Mouse (Mus musculus): ENCODE results near the gene Olfr412. TPM values are rescaled to one million over a fixed set of nuclear protein-coding genes. Genes with fewer than 3 reads are reported as not detected.

The Olfr412 gene
- polyA plus RNA-seq, 1 experiment from 2014 or later, result not detected

DNA sequence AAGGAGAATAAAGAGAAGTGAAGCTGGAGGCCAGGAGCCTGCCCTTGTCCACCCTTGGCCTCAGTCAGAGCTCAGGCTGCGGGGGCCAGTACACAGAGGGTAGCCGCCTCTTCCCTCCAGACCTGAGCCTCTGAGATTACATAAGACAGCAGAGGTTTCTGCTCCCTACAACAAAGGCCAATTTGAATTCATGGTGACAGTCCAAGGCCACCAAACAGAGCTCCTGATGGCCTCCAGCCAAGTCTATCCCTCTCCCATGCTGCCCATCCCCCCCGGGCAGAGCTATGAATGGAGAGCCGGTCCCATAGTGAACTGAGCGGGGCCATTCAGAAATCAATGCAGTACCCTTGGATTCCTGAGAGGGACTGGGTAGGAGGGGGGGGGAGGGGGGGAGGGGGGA lies 31.6 kb downstream of the Olfr412 start:
- WGBS, result 59% methylated on average over 5 of the region's 5 CpGs
- H3K9ac ChIP-seq, result no peak overlapping the region
- H3K36me3 ChIP-seq, result no peaks in the 10 kb centered on the region
- H3K9me3 ChIP-seq, result no peaks in the 10 kb centered on the region
- H3K4me3 ChIP-seq, result no peak overlapping the region
- H3K4me2 ChIP-seq (replicated peaks), result no peak overlapping the region
- H3K27ac ChIP-seq, result no peak overlapping the region
- peak; percentile 80 for ATAC-seq (ENCODE audit: low FRiP score, low read depth)
- H3K4me1 ChIP-seq, result peaks cover 9% of the 10 kb centered on the region
- H3K27me3 ChIP-seq (replicated peaks), result no peaks in the 10 kb centered on the region

DNA sequence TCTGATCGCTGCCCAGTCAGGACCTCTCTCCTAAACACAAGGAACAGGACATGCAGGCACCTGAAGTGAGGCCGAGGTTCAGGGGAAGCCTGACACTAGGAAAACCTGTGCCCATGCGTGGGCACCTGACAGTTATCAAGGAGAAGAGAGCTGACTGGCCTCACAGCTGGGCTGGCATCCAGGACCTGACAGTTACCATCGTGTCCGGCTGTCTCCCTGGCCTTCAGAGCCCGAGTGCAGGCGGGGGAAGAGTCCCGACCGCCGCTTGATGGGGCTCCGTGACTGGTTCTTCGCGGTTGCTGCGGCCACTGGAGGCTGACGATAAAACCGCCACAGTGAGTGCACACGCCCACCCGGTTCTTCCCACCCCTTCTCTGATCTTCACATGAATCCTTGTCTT lies 33.7 kb downstream of the Olfr412 start:
- 82% methylated on average over 18 of the region's 18 CpGs for WGBS
- no peaks in the 10 kb centered on the region for H3K27me3 ChIP-seq (replicated peaks)
- ATAC-seq (ENCODE audit: low FRiP score, low read depth), result no peak
- no peak overlapping the region for H3K9ac ChIP-seq
- H3K4me3 ChIP-seq, result no peak overlapping the region
- H3K27ac ChIP-seq, result no peak overlapping the region
- H3K9me3 ChIP-seq, result no peaks in the 10 kb centered on the region
- H3K36me3 ChIP-seq, result no peaks in the 10 kb centered on the region
- H3K4me1 ChIP-seq, result peaks cover 9% of the 10 kb centered on the region
- H3K4me2 ChIP-seq (replicated peaks), result no peak overlapping the region

DNA sequence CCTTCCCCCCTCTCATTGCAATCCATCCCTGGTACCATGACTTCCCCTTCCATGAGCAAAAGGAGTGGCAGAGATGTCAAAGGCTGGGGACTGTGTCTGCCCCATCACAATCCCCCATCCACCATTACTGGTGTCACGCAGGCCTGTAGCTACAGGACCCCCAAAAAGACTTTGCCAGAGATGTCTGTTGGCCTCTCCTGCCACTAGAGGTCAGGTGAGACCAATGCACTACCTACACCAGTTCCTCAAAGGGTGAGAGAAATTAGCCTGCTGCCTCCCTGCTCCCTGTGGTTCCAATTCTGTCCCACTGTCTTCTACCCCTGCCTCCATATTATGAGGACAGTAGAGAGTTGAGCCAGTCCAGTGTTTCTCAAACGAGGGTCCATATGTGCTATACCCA lies 40.3 kb downstream of the Olfr412 start:
- Histone ChIP-seq H3K9ac (no peak overlapping the region), H3K27ac (no peak overlapping the region), H3K4me3 (no peak overlapping the region), H3K4me2 (replicated peaks) (no peak overlapping the region), H3K36me3 (no peaks in the 10 kb centered on the region), H3K4me1 (no peaks in the 10 kb centered on the region), H3K27me3 (replicated peaks) (no peaks in the 10 kb centered on the region), H3K9me3 (no peaks in the 10 kb centered on the region)
- WGBS, result 48% methylated on average over 2 of the region's 2 CpGs
- ATAC-seq (ENCODE audit: low FRiP score, low read depth), result no peak

DNA sequence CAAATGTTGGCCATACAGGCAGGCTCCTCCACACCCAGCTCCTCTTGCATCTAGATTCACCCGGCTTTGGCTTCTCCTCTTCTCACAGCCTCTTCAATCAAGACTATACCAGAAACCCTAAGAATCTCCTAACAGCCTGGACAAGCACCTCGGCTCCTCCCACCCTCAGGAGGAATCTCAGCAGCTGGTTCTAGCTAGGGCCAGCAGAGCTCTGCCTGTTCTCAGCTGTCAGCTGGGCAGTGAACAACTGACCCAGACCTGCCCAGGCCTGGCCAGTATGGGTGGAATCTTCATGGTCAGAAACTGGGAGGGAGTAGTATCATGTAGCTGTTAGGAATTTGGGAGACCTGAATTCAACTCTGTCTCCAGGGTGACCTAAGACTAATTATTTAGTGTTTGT lies 42.3 kb downstream of the Olfr412 start:
- H3K4me3 ChIP-seq, result no peak overlapping the region
- H3K4me2 ChIP-seq (replicated peaks), result no peak overlapping the region
- ATAC-seq (ENCODE audit: low FRiP score, low read depth), result no peak
- 68% methylated on average over 2 of the region's 2 CpGs for WGBS
- H3K9ac ChIP-seq, result no peak overlapping the region
- no peaks in the 10 kb centered on the region for H3K27me3 ChIP-seq (replicated peaks)
- no peak overlapping the region for H3K27ac ChIP-seq
- H3K36me3 ChIP-seq, result no peaks in the 10 kb centered on the region
- H3K9me3 ChIP-seq, result no peaks in the 10 kb centered on the region
- peaks cover 7% of the 10 kb centered on the region for H3K4me1 ChIP-seq

DNA sequence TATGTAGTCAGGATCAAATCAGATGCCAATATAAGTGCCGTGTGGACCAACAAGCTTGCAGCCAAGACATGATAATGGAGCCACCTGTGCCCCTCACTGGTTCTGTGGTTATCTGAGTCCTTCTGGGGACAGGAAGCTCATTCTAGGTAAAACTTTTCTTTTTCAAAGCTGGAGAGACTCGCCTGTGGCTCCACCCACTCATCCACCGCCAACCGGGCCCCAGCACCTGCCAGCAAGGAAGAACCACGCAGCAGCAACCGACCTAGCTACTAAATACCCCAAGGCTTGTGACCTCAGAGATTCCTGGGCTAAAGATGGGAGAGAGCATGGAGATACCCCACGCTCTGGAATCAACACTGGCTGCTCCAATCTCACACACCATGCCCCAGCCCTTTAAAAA lies 43.3 kb downstream of the Olfr412 start:
- WGBS, result 76% methylated on average over 7 of the region's 7 CpGs
- no peaks in the 10 kb centered on the region for H3K9me3 ChIP-seq
- H3K9ac ChIP-seq, result no peak overlapping the region
- ATAC-seq (ENCODE audit: low FRiP score, low read depth), result no peak
- H3K27ac ChIP-seq, result no peak overlapping the region
- no peak overlapping the region for H3K4me3 ChIP-seq
- H3K4me2 ChIP-seq (replicated peaks), result no peak overlapping the region
- no peaks in the 10 kb centered on the region for H3K27me3 ChIP-seq (replicated peaks)
- no peaks in the 10 kb centered on the region for H3K36me3 ChIP-seq
- peaks cover 17% of the 10 kb centered on the region for H3K4me1 ChIP-seq

DNA sequence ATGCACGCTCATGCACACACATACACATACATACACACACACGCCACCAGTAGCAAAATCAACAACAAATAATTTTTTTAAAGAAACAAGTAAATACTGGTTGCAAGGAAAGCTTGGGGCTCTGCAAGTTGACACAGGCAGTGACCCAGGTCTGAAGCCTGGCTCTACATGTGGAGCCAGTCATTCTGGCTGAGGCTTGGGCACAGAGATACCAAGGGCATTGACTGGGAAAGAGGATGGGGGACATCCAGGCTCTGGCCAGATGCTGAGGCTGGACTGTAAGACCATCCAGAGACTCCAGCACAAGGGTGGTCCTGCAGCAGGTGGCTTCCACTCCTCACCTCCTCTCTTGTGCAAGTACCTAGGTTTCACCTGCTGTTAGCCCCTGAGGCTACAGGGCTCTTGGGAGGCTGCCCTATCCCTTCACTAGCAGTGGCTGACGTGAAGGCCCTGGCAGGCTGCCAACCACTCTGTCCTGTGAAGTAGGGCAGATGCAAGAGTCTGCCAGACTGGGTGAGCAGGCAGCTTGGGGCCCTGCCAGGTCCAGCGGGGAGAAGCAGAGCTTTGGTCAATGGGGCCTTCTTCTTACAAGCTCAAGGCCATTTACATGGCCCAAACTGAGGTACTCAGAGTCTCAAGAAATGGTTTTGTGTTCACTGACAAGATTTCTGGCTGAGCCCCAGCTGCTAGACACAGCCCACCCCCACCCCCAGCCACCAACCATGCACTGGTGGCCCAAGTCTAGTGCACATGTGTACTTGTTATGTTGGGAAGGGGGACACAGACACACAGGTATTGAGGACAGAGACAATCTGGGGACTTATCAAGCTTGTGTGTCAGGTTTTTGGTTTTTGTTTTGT lies 46.9 kb downstream of the Olfr412 start:
- 64% methylated on average over 4 of the region's 4 CpGs for WGBS
- no peak overlapping the region for H3K27ac ChIP-seq

DNA sequence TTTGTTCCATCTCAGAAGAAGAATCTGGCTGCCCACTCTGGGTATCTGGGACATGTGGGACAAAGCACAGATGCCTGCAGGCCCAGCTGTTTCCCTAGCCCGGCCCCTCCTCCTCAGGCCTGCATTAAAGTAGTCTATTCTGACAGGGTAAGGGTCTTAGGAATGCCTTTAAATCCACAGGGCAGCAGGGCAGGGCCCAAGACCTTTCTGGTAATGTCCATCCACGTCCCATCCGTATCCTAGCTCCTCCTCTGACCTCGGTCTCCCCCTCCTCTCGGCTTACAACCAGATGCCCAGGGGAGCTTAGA lies 47.5 kb downstream of the Olfr412 start:
- no peaks in the 10 kb centered on the region for H3K27me3 ChIP-seq (replicated peaks)
- H3K4me1 ChIP-seq, result peaks cover 25% of the 10 kb centered on the region
- no peaks in the 10 kb centered on the region for H3K36me3 ChIP-seq
- WGBS, result 73% methylated on average over 5 of the region's 5 CpGs
- H3K4me2 ChIP-seq (replicated peaks), result no peak overlapping the region
- H3K27ac ChIP-seq, result peak overlapping the region; percentile 22; the same call in 1 of the 2 replicates
- no peak overlapping the region for H3K4me3 ChIP-seq
- no peak overlapping the region for H3K9ac ChIP-seq
- no peaks in the 10 kb centered on the region for H3K9me3 ChIP-seq
- ATAC-seq (ENCODE audit: low FRiP score, low read depth), result peak; percentile 45; the same call in 1 of the 2 replicates

More for the DNA sequence above, 46.9 kb downstream of the Olfr412 start:
- peak; percentile 85 for ATAC-seq (ENCODE audit: low FRiP score, low read depth)
- Histone ChIP-seq H3K36me3 (no peaks in the 10 kb centered on the region), H3K4me1 (peaks cover 25% of the 10 kb centered on the region), H3K4me2 (replicated peaks) (no peak overlapping the region), H3K9ac (no peak overlapping the region), H3K9me3 (no peaks in the 10 kb centered on the region), H3K27me3 (replicated peaks) (no peaks in the 10 kb centered on the region), H3K4me3 (no peak overlapping the region)

DNA sequence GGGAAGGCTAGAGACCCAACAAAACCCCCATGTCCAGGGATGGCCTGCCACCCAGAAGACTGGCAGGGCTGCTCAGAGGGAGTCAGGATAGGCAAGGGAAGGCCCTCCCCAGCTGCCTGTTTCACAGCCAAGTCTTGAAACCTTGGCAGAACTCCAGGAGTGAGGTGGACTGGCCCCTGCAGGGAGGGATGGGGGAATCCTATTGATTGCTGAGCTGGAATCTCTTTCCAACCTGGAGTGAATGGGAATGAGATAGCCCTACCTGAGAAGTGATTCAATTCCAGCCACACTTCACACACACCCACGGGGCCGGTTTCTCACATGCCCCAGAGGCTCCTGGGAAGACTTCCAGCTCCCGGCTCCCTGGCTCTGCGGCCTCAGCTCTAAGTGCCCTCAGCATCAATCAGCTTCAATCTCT lies 47.9 kb downstream of the Olfr412 start:
- Histone ChIP-seq H3K4me2 (replicated peaks) (no peak overlapping the region), H3K9ac (no peak overlapping the region), H3K27me3 (replicated peaks) (no peaks in the 10 kb centered on the region), H3K36me3 (no peaks in the 10 kb centered on the region), H3K4me3 (no peak overlapping the region), H3K27ac (peak overlapping the region; percentile 22; the same call in 1 of the 2 replicates), H3K9me3 (no peaks in the 10 kb centered on the region), H3K4me1 (peaks cover 25% of the 10 kb centered on the region)
- WGBS, result 78% methylated on average over 4 of the region's 4 CpGs
- ATAC-seq (ENCODE audit: low FRiP score, low read depth), result peak; percentile 27; the same call in 1 of the 2 replicates

DNA sequence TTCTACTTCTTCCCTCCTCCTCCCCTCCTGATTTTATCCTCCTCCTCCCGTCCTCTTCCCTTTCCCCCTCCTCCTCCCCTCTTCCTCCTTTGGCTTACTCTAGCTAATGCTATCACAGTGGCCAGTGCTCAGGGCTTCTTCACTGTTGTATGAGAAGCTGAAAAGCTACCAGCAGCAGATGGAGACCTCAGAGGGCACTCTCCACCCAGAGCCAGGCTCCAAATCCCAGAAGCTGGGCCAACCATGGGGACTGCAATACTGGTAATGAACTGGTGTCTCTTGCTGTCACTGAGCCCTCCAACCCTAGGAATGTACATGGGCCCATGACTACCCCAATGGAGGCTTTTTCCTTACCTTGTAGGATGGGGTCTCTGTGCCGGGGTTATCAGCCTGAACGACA lies 50.1 kb downstream of the Olfr412 start:
- Histone ChIP-seq H3K9ac (no peak overlapping the region), H3K4me3 (no peak overlapping the region), H3K36me3 (no peaks in the 10 kb centered on the region), H3K27me3 (replicated peaks) (no peaks in the 10 kb centered on the region), H3K4me1 (peaks cover 25% of the 10 kb centered on the region), H3K4me2 (replicated peaks) (no peak overlapping the region), H3K9me3 (no peaks in the 10 kb centered on the region), H3K27ac (no peak overlapping the region)
- 68% methylated on average over 3 of the region's 3 CpGs for WGBS
- ATAC-seq (ENCODE audit: low FRiP score, low read depth), result no peak

DNA sequence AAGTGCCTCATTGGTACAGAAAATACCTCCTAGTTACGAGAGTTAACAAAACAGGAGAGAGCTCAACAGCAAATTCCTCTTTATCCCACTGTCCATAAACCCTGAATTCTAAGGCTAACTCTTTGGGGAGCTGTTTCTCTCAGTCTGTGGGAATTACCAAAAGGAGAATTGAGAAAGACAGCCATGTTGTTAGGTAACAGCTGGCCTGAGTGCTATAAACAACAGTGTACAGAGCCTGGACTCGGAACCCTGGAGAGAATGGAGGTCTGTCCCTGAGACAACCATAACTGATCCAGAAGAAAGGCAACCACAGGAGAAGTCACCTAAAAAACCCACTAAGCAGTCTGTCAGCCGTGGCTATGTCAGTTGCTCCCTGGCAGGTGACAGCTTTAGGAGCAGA lies 50.6 kb downstream of the Olfr412 start:
- H3K9ac ChIP-seq, result no peak overlapping the region
- no peak for ATAC-seq (ENCODE audit: low FRiP score, low read depth)
- H3K9me3 ChIP-seq, result no peaks in the 10 kb centered on the region
- H3K36me3 ChIP-seq, result no peaks in the 10 kb centered on the region
- peaks cover 25% of the 10 kb centered on the region for H3K4me1 ChIP-seq
- H3K4me2 ChIP-seq (replicated peaks), result no peak overlapping the region
- H3K27ac ChIP-seq, result no peak overlapping the region
- WGBS, result 73% methylated on average over 3 of the region's 3 CpGs
- no peaks in the 10 kb centered on the region for H3K27me3 ChIP-seq (replicated peaks)
- no peak overlapping the region for H3K4me3 ChIP-seq

DNA sequence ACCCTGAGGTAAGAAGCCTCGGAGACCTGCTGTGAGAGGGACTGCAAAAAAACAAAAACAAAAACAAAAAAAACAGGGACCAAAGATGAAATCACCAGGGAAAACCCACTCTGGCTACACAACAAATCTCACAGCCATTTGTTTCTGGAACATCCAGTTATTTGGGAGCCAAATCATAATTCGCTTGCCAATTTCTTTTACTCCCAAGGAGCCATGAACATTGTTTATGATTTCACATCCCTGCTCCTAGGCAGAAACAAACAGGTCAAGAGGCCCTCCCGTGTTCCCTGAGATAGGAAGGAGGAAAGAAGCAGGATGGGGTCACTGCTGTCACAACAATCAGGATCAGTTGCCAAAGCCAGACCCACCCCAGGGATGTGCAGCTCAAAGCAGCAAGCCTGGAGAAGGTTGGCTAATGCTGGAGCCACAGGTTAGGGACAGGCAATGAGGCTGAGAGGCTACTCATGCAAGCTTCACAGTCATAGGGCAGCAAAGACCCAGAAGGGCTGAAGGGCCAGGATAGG lies 51.6 kb downstream of the Olfr412 start:
- WGBS, result 77% methylated on average over 3 of the region's 3 CpGs
- peaks cover 25% of the 10 kb centered on the region for H3K4me1 ChIP-seq
- H3K27ac ChIP-seq, result no peak overlapping the region
- no peak overlapping the region for H3K4me2 ChIP-seq (replicated peaks)
- ATAC-seq (ENCODE audit: low FRiP score, low read depth), result no peak
- no peak overlapping the region for H3K4me3 ChIP-seq
- no peak overlapping the region for H3K9ac ChIP-seq
- no peaks in the 10 kb centered on the region for H3K27me3 ChIP-seq (replicated peaks)
- no peaks in the 10 kb centered on the region for H3K36me3 ChIP-seq
- no peaks in the 10 kb centered on the region for H3K9me3 ChIP-seq

DNA sequence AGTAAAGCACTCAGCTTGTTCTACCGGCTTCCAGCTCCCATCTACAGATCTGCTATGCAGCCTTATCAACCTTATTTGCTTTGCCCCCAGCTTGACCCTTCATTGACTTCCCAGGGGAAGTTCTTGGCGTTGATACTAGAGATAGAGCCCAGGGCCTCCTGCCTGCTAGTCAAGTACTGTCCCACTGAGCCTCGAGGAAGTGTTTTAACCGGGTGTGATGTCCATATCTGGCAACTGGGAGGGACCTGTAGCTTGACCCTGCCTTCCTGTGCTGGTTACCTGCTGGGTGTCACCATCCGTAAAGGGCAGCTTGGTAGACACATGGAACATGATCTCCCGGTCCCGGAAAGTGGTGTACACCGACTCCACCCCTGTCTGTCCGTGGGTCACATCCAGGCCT lies 52.2 kb downstream of the Olfr412 start:
- WGBS, result 82% methylated on average over 9 of the region's 9 CpGs
- H3K4me3 ChIP-seq, result no peak overlapping the region
- no peaks in the 10 kb centered on the region for H3K27me3 ChIP-seq (replicated peaks)
- no peaks in the 10 kb centered on the region for H3K36me3 ChIP-seq
- peaks cover 19% of the 10 kb centered on the region for H3K4me1 ChIP-seq
- H3K9me3 ChIP-seq, result no peaks in the 10 kb centered on the region
- H3K9ac ChIP-seq, result no peak overlapping the region
- no peak overlapping the region for H3K27ac ChIP-seq
- no peak overlapping the region for H3K4me2 ChIP-seq (replicated peaks)
- ATAC-seq (ENCODE audit: low FRiP score, low read depth), result no peak

DNA sequence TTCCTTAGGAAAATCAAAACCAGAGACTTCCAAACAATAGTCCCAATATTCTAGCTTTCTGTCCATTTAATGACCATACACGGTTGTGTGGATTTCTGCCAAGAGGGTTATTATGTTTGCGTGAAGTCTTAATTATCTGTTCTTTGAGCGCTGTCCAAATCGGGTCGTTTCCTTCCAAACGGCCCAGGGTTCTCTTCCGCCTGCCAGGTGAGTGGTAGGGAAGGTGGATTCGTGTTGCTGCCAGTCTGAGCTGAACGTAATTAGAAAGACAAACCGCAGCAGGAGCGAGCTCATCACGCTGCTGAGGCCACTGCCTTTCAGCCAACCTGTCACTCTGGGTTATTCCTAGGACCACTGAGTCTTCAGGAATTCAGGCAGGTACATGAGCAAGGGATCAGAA lies 53.9 kb downstream of the Olfr412 start:
- H3K9me3 ChIP-seq, result no peaks in the 10 kb centered on the region
- ATAC-seq (ENCODE audit: low FRiP score, low read depth), result no peak
- no peaks in the 10 kb centered on the region for H3K27me3 ChIP-seq (replicated peaks)
- H3K27ac ChIP-seq, result no peak overlapping the region
- no peak overlapping the region for H3K9ac ChIP-seq
- H3K4me3 ChIP-seq, result no peak overlapping the region
- 0 out of 2 replicates have a peak, but pooled peaks cover 4% of the 10 kb centered on the region for H3K4me1 ChIP-seq
- H3K36me3 ChIP-seq, result no peaks in the 10 kb centered on the region
- H3K4me2 ChIP-seq (replicated peaks), result no peak overlapping the region
- WGBS, result 87% methylated on average over 12 of the region's 12 CpGs

Data from neural tube, embryonic 12.5 days (tissue).